Mouse (Mus musculus): ENCODE results near the gene Colgalt1.

Gene Colgalt1

GRCm38 (mm10) chr8:71610822-71611651 is at the start of gene Colgalt1:
Gene Colgalt1 (plus strand): TSS chr8:71610998.
- peak; percentile 96 for DNase-seq (ENCODE audit: low spot score)

- DNase-seq (ENCODE audit: low spot score) = peak; percentile 79
Observed at GRCm38 (mm10) chr8:71561401-71561800, 49.4 kb upstream of the Colgalt1 start.

- peak; percentile 95 for DNase-seq (ENCODE audit: low spot score)
Observed at GRCm38 (mm10) chr8:71562751-71563150, 48.0 kb upstream of the Colgalt1 start.

GRCm38 (mm10) chr8:71563992-71564391 is 46.8 kb upstream of the Colgalt1 start:
- DNase-seq (ENCODE audit: low spot score) = no peak

GRCm38 (mm10) chr8:71566501-71566900 is 44.3 kb upstream of the Colgalt1 start, which contains the start of gene Nxnl1:
Gene Nxnl1 (minus strand): TSS chr8:71566601.
- DNase-seq (ENCODE audit: low spot score) = no peak

- no peak for DNase-seq (ENCODE audit: low spot score)
Observed at GRCm38 (mm10) chr8:71567587-71567986, 43.2 kb upstream of the Colgalt1 start.

- DNase-seq (ENCODE audit: low spot score) = peak; percentile 92
Observed at GRCm38 (mm10) chr8:71568387-71568937, 42.3 kb upstream of the Colgalt1 start, which contains the start of gene Slc27a1. Gene Slc27a1 (plus strand): TSS chr8:71568882.

- DNase-seq (ENCODE audit: low spot score) = no peak
Observed at GRCm38 (mm10) chr8:71568941-71569340, 41.9 kb upstream of the Colgalt1 start.

- DNase-seq (ENCODE audit: low spot score) = peak; percentile 93
Observed at GRCm38 (mm10) chr8:71569366-71570290, 41.2 kb upstream of the Colgalt1 start.

GRCm38 (mm10) chr8:71570291-71570954 is 40.4 kb upstream of the Colgalt1 start:
- peak; percentile 98 for DNase-seq (ENCODE audit: low spot score)

GRCm38 (mm10) chr8:71572077-71572476 is 38.7 kb upstream of the Colgalt1 start:
- no peak for DNase-seq (ENCODE audit: low spot score)

- peak; percentile 94 for DNase-seq (ENCODE audit: low spot score)
Observed at GRCm38 (mm10) chr8:71572847-71573633, 37.8 kb upstream of the Colgalt1 start.

- DNase-seq (ENCODE audit: low spot score) = no peak
Observed at GRCm38 (mm10) chr8:71574426-71574825, 36.4 kb upstream of the Colgalt1 start.

- no peak for DNase-seq (ENCODE audit: low spot score)
Observed at GRCm38 (mm10) chr8:71575020-71575419, 35.8 kb upstream of the Colgalt1 start.

- DNase-seq (ENCODE audit: low spot score) = no peak
Observed at GRCm38 (mm10) chr8:71577856-71578387, 32.9 kb upstream of the Colgalt1 start.

- no peak for DNase-seq (ENCODE audit: low spot score)
Observed at GRCm38 (mm10) chr8:71579009-71579408, 31.8 kb upstream of the Colgalt1 start.

- DNase-seq (ENCODE audit: low spot score) = no peak
Observed at GRCm38 (mm10) chr8:71579476-71579875, 31.3 kb upstream of the Colgalt1 start.

- DNase-seq (ENCODE audit: low spot score) = no peak
Observed at GRCm38 (mm10) chr8:71580201-71580600, 30.6 kb upstream of the Colgalt1 start.

- peak; percentile 82 for DNase-seq (ENCODE audit: low spot score)
Observed at GRCm38 (mm10) chr8:71586891-71587290, 23.9 kb upstream of the Colgalt1 start.

GRCm38 (mm10) chr8:71588762-71589161 is 22.0 kb upstream of the Colgalt1 start:
- no peak for DNase-seq (ENCODE audit: low spot score)

GRCm38 (mm10) chr8:71591017-71591416 is 19.8 kb upstream of the Colgalt1 start:
- DNase-seq (ENCODE audit: low spot score) = no peak

Measured in testis, postnatal 10 days (tissue).